Mouse (Mus musculus): ENCODE measurements at regions not wholly inside any gene's neighbourhood (a gene's known extent, or its start where the extent isn't known, plus 50 kb on each side); places are given as distances from the start of the nearest gene placed in this dataset.
"Not testable (repeated sequence)": the region's sequence is repeated elsewhere in the genome, so short reads cannot be mapped to it uniquely, and the experiment has no call there.

DNA sequence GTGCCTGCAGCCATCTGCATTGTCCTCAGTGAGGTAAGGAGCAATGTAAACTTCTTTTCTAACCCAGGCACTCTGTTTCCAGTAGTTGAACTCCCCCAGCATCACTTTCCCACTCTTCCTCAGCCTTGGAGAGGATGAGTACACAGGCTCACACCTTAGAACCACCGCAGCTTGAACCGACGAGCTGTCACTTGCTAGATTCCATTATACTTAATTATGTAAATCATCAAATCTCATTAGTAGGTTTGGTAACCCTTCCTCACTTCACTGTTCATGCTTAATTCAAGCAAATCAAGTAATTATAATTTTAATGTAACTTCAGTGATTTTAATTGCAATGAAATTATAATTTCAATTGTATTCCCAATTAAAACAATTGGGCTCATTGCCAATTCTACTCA, 408.0 kb downstream of the Med10 start:
- DNase-seq, result no peak

DNA sequence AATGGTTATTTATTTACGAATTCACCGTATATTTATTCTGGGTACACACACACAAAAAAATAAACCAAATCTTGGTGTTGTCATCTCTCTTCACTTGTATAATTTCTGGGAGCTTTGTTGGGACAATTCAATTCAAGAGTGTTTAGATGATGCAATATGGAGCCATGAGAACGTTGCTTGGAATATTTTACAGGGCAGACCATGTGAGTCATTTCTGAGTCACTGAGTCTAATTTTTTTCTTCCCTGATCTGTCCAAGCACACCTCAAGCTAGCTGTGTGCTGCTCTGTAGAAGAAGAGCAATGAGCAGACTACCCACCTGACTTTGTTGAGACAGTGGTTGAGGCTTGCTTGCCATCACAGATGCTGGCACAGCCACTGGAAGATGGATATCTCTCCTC, 410.8 kb downstream of the Med10 start:
- no peak for DNase-seq

DNA sequence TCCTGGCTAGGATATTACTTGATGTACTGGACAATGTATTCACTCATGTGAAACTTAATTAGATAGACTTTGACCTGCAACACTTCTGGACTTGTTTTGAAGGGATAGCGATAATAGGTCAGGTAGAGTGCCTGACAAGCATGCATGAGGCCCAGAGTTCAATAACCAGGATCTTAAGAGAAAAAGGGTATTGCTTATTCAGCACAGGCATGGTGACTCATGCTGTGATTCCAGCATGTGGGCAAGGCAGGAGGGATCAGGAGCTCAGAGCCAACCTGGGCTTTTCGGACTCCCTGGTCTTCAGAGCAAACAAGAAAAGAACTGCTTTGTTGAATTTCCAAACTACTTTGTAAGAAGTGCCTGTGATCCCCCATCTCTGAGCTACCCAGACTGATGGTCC, 411.4 kb downstream of the Med10 start:
- no peak for DNase-seq

DNA sequence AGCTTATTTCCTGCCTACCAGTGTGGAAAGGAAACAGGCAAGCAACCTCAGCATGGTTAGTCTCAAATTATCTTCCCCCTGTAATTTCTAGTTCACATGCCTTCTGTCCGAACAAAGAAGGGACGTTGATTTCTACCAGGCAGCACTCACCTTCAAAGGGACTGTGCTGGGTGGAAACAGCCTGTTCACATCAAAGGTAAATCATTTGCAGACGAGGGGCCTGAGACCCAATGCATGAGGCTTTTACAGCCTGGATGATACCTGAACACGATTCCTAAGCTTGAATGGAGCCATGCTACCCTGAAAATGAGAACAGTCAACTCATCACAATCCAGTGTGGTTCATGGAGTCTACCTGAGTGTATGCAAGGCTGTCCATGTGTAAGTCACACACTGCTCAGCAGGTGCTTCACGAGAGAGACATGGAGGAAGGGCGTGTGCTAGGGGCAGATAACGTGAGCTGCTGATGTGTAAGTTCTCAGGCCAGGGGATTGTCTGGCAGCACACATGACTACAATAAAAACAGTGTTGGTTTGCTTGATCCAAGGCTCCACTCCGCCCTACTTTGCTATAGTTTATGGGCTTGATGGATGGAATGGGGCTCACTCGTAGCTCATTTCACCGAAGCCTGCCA, 411.9 kb downstream of the Med10 start:
- DNase-seq, result no peak

DNA sequence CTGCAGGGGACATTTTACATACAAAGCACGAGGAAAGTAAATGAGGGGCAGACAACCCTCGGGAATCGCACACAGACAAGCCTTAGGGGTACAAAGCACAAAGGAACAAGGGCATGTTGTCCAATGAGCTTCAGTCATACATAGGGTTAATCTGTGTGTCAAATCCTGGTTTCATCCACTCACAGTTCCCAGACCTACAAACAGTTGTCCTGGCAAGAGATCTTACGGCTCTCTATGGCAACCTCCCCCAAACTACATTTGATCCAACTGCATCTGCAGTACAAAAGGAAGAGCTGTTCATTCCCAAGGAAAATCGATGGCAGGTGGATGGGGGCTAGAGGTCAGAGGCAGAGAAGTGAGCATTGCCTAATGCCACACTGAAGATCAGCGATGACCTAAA, 413.9 kb downstream of the Med10 start:
- DNase-seq, result no peak

DNA sequence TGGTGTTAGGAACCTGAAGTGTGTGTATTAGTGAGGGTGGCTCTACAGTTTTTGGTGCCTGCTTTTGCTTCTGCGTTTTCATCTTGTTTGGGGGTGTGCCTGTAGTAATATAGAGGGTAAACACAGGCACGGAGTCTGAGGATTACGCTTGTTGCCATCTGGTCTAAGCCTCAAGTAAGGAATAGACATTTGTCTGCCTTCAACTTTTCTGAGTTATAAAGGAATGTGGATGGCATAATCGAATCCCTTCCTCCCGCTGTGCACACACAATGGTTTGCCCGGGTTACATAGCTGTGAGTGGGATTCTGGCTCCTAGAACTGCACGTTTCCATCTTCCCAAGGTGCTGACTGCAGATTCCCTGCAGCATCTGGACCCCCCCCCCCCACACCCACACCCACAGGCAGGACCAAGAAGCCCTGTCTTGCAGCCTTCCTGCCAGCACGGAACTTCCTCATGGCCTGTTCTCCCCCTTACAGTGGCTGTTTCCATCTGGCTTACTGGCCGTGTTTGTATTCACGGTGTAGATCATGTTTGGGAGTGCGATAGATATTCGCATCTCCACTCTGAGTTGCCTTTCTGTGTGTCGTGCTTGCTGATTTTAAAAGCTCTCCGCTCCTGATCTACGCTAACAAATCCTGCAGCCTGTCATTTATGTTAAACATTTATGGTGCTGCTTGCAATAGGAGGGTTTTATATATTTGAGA, 415.4 kb downstream of the Med10 start:
- no peak for DNase-seq

DNA sequence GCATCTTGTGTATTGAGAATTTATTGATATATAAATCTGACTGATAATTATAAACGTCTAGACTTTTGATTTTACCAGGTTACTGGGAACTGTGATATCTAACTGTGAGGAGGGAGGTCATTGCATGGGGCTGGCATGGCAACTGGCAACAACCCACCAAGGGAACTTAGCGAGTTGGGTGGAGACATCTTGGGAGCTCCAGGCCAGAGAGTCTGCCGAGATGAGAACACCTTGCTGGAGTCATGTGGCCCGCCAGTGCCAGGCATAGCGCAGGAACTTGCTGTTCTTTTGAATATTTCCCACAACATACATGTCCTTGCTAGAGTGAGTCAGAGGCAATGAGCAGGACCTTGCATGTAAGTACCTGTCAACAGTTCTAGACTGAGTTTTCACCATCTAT, 413.9 kb downstream of the Ice1 start:
- DNase-seq, result no peak

DNA sequence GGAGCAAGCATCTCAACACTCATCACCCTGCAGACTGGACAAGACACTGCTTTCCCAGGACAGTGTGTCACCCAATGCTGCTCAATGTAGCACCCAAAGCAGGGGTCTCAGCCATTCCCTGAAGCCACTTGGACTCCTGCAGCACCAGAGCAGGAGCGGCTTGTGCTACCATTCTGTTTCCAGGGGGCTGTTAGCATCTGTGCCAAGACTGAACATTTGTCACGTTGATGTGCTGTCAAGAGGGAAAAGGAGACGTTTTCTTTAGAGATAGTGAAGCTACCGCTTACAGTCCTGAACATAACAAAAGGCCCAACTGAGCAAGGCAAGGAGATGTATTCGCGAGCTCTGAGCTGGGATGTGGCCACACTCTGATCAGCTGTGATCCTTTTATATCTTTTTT, 410.3 kb downstream of the Ice1 start:
- no peak for DNase-seq

DNA sequence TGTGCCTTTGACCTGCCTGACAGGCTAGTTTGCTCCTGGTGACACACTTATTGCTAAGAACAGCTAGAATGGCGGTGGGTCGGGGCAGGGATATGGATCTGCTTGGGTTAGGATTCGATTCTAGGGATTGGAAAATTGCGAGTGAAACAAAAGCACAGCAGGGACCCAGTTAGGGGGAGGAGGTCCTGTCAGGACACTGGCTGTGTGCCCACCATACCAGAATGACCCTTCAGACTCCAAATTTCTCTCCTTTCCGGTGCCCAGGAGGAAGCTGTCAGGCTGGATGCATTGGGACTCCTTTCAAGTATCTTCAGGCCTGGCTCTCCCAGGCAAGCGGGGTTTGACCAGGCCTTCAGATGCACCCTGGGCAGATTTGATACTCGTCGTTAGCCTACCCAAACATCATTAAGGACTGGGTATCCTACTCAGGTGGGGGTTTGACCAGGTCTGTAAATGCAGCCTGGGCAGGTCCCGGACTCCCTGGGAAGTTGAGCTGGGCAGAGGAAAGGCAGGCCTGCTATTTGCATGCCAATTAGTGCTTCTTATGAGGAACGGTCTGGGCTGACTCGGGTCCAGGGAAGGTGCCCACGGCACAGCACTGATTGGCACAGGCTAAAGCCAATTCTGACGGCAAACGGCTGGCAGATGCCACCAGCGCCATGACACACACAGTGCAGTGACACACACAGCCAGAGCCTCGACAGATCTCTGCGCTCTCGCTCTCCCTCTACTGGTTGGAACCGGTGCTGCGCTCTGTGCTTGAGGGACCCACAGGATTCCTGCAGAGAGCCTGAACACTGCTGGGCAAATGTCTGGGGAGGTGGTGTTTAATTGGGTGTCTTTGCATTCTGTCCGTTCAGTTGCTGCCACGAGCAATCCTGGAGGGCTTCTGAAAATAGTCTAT, 403.3 kb downstream of the Ice1 start:
- DNase-seq, result peak; percentile 46 to 88

DNA sequence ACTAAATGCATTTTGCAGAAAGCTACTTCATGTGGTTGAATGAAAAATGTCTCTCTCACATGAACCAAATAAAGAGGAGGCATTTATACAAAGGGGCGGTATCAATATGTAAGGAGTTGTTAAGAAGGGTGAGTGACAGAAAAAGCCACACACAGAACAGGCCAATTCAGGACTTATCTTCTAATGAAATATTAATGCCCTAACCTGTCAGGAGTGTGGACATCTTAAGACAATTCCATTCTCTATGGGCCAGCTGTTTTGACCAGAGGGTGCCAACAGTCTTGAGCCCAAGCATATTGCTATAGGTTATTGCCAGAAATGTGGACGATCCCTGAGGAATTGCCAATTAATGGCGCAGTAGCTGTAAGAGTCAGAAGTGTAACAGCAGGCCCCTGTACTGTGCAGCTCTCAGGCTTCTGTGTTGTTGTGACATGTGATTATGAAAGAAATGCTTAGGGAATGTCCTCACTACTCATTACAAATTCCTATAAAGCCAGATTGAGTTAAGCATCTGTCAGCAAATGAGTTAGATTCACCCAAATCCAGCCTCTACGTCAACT, 393.8 kb downstream of the Ice1 start:
- no peak for DNase-seq

DNA sequence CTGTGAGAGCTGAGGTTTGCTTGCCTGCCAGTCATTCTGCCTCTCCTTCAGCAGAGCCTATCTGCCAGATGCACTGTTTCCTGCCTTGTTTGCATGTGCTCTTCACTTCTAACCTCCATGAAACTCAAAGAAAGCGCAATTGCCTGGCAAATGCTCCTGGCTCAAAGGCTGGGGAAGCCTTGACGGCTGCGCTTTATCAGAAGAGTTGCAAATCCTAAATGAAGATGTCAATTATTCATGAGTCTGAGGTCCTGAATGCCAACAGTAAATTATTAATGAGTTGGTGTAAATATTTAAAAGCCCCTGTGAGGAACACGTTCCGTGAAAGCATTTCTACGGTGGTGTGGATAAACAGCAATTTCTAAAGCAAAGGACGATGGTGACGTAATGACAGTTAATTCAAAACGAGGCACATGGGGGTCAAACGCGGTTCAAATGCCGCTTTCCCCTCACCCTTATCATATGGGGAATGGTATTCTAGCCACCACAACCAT, 377.4 kb downstream of the Ice1 start:
- no peak for DNase-seq

DNA sequence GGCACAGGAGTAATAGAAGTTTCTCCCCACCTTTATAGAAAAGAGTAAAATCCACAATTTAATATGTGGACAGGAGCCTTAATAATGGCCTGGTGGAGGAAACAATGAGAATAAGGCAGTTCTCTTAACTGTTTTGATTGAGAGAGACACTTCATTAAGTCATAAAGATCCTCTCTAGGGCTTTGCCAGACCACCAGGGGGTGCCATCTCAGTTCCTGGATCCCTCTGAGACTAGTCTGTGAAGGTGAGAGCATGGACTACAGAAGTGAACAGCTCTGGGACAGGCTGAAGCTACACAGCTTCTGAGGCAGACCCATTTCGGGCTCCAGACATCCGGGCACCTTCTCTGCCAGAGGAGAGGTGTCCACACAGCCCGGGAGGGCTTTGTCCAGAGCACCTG, 373.8 kb downstream of the Ice1 start:
- peak in 1 of 2 experiments; percentile 48 for DNase-seq

DNA sequence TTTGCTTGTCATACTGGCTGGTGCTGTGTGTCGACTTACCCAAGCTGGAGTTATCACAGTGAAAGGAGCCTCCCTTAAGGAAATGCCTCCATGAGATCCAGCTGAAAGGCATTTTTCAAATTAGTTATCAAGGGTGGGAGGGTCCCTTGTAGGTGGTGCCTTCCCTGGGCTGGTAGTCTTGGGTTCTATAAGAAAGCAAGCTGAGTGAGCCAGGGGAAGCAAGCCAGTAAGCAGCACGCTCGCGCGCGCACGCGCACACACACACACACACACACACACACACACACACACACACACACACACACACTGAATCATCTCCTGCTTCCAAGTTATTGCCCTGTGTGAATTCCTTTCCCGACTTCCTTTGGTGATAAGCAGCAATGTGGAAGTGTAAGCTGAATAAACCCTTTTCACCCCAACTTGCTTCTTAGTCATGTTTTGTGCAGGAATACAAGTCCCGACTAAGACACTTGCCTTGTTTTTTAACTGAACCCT, 360.5 kb downstream of the Ice1 start:
- not testable (repeated sequence) for DNase-seq

DNA sequence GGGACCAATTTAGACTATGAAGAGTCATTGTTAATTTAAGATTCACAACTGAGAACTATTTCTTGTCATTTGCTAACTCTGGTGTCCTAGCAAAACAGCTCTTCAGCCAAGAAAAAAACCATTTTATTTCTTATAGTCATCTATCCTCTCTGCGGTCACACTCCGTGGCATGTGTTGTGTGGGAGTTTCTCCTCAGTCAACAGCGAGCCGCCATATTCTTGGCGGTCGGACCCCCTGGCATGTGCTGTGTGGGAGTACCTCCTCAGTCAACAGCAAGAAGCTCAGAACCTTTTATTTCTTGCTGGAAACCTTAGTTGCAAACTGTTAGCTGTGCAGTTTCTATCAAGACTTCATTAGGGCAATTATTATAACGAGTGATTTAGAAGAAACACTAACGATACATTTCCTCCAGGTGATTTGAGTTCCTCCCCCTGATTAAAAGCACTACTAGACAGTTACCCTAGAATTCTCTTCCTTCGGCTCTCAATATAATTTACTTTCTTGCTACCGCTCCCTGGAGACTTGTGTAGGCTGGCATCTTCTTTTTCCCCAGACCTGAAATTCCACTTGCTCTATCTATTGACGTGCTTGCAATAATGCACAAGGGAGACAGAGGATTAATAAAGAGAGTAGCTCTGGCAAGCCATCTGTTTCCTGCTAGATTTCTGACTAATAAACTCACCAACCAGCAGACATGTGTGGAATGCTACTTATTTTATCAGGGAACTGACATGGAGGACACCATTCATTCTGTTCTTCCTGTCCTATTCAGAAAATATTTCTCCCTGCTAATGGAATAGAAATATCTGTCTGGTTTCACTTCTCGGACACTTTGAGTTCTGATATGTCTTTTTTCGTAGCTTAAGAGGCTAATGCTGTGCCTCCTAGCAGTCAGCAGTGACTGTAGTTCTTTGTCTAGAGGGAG, 359.5 kb downstream of the Ice1 start:
- peak in 1 of 2 experiments; percentile 21 for DNase-seq

DNA sequence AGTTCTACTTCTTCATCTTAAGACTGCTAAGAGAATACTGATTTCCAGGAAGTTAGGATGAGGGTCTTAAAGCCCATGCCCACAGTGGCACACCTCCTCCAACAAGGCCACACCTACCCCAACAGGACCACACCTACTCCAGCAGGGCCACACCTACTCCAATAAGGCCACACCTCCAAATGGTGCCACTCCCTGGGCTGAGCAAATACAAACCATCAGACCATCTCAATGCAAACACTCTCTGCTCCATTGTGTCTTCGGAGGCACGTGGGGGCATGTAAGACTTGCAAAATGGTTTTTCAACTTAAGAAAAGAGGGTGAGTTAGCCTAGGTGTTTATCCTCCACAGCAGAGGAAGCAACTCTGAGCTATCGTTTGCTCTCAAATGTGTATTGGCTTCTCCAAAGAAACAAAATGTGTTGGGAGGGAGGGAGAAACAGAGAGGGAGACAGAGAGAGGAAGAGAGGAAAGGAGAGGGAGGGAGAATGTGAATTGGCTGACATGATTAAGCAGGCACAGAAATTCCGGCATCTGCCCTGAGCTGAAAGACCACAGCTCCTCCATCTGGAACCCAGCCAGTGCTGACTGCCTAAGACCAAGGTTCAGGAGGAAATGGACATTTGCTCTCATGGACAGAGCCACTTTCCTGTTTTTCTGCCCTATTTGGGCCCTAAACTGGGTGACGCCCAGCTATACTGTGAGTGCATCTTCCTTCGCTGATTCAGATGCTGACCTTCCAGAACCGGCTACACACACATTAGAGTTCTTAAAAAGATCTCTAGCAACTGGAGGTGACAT, 356.2 kb downstream of the Ice1 start:
- peak; percentile 79 to 85 for DNase-seq

DNA sequence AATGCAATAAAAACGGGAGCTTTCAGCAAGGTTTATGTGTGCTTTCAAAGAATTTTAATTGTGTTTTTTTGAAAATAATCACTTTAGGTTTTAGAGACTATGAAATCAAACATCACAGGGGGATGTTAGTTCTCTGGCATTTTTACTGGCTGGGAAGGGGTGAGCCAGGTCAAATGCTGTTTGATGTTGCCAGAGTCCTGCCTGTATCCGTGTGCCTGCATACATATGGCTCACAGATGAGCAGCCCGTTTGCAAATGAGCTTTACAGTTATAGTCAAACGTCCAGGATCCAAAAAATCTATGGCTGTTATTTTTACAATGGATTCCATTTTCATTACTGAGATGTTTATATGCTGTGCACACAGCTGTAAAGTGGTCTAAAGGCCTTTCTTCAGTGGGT, 354.7 kb downstream of the Ice1 start:
- no peak for DNase-seq

DNA sequence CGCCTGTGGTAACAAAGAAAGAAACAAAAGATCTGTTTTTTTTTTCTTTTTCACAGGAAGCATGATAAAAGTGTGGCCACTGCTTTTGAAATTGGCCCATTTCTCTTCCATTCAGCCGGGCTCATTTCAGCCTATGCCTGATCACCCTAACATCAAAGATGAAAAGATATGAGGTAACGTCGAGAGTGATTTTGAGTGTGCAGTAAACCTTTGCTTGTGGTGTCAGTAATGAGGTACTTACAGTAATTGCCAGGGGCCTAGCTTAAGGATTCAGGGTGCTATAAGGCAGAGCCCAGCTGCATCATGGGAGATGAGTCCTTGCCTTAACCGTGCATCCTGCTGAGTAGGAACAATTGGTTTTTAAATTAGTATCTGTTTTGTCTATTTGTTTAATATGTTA, 354.2 kb downstream of the Ice1 start:
- DNase-seq, result no peak

DNA sequence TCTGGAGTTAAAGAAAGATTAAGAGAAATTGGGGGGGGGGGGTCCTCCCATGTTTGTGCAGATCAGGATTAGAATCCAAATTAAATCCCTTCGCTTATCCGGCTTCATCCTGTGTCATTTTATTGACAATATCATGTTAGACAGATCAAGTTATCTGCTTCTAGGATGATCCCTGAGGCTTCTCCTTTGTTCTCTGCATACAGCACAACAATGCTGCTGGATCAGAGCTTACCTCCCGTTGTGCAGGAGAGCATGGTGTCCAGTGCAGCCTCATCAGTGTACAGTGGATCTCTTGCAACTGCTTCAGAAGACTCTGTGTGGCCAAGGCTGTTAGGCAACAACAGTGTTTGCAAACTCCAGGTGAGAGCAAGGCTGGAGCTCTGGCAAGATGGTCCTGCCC, 344.7 kb downstream of the Ice1 start:
- no peak for DNase-seq

DNA sequence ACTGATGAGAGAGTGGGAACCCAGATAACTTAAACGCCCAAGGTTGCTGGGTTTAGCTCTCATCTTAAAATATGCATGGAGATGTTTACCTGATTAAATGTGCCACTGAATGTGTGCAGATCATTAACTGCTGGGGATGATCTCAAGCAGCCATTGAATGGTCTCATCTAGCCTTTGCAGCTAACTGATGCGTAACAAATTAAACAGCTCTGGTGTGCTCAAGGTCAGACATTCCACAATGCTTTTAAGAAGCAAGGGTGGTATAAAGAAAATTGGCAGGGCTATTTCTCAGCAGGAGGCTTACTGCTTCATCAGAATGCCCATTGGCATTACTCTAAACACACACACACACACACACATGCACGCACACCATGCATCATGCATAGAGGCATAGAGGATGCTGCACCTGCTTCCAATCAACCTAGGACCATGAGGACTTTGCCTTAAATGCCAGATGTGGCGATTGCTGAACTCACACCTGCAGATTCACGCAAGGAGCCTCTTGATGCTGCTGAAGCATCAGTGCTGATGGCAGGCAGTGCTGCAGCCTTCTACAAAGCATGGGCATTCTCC, 333.4 kb downstream of the Ice1 start:
- peak in 1 of 2 experiments; percentile 2 for DNase-seq

DNA sequence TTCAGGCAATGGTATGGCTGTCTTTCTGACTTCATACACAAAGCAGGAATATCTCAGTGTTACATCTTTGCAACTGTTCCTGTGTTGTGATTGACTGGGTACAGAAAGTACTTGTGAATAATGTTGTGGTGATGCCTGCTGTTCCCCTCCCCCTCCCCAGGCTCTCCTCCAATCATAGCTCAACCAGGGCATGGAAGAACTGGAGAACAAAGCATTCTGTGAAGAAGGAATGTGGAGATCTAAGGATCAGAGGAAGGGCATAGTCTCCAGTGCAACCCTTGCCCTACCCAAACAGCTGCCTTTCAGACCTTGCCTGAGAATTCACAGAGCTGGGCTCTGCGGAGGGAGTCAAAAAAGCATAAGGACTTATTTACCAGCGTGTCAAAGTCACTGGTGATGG, 326.9 kb downstream of the Ice1 start:
- no peak for DNase-seq

Measured in kidney, postnatal 36 days (tissue).